Mouse (Mus musculus) stomach, embryonic 15.5 days (tissue): Measurements from ENCODE around the gene Miox. TPM values are rescaled to one million over a fixed set of nuclear protein-coding genes. Genes with fewer than 3 reads are reported as not detected.

Source experiments
- ATAC-seq: fragments of 200-750 bp; cut with Nextera tagmentation; 2 replicates; pipeline ENCODE4 v1.8.0; 2017; ENCODE audit warnings: low read depth, moderate number of reproducible peaks, moderate TSS enrichment; ENCODE audit not compliant: insufficient read depth, low FRiP score
- H3K27ac ChIP-seq: fragments of 300-500 bp; sonication (generic); 2 replicates; pipeline ENCODE4 v1.5.1; 2015; ENCODE audit warnings: mild to moderate bottlenecking, inconsistent platforms
- H3K27me3 ChIP-seq: fragments of 300-500 bp; sonication (generic); replicated peaks from 2 replicates; pipeline ENCODE4 v1.6.1; 2015; ENCODE audit warnings: inconsistent platforms
- H3K36me3 ChIP-seq: fragments of 300-500 bp; sonication (generic); 2 replicates; pipeline ENCODE4 v1.6.1; 2015; ENCODE audit warnings: inconsistent platforms
- H3K4me1 ChIP-seq: fragments of 300-500 bp; sonication (generic); 2 replicates; pipeline ENCODE4 v1.6.1; 2015; ENCODE audit warnings: inconsistent platforms
- H3K4me2 ChIP-seq: fragments of 300-500 bp; sonication (generic); 2 replicates; pipeline ENCODE4 v1.6.1; 2015; ENCODE audit warnings: mild to moderate bottlenecking, inconsistent platforms
- H3K4me3 ChIP-seq: fragments of 300-500 bp; sonication (generic); replicated peaks from 2 replicates; pipeline ENCODE4 v1.5.1; 2015; ENCODE audit warnings: inconsistent platforms
- H3K9ac ChIP-seq: fragments of 300-500 bp; sonication (generic); 2 replicates; pipeline ENCODE4 v1.6.1; 2015; ENCODE audit warnings: inconsistent platforms
- H3K9me3 ChIP-seq: fragments of 300-500 bp; sonication (generic); 2 replicates; pipeline ENCODE4 v1.6.1; 2016; ENCODE audit warnings: inconsistent platforms
- WGBS: fragments of 180-500 bp; shearing (Covaris S2); methylation state at CpG from one replicate; pipeline ENCODE4 v1.1.7; 2015; 5-methylcytosine and 5-hydroxymethylcytosine counted together
- polyA plus RNA-seq: library from polyadenylated mRNA; unstranded; fragments of >200 nt; fragmentation: Nextera tagmentation; extraction: Ambion mirVana; gene quantifications from 2 replicates; pipeline ENCODE4 v1.2.1, GENCODE M21; 2015

Gene Miox
- polyA plus RNA-seq, 1 experiment from 2014 or later: 0.71 TPM

GRCm38 (mm10) chr15:89373027-89373761 is 39.0 kb downstream of the Miox start:
- H3K9ac ChIP-seq: peak overlapping the region; percentile 80
- peak overlapping the region; percentile 83 for H3K4me3 ChIP-seq
- peaks cover 42% of the 10 kb centered on the region for H3K36me3 ChIP-seq
- no peaks in the 10 kb centered on the region for H3K9me3 ChIP-seq
- H3K4me1 ChIP-seq: peaks cover 12% of the 10 kb centered on the region
- peaks cover 22% of the 10 kb centered on the region for H3K27me3 ChIP-seq
- peak overlapping the region; percentile 91 for H3K4me2 ChIP-seq
- WGBS: under 1% methylated on average over 35 of the region's 35 CpGs
- peak overlapping the region; percentile 94 for H3K27ac ChIP-seq
- peak; percentile 84 for ATAC-seq

GRCm38 (mm10) chr15:89373762-89374248 is 39.6 kb downstream of the Miox start, which contains the start of gene Sco2:
Gene Sco2, minus strand, starts transcription at chr15:89373846.
- Histone ChIP-seq H3K4me3 (peak within 1 kb of the TSS; percentile 83), H3K9ac (peak within 1 kb of the TSS; percentile 80), H3K4me1 (peaks cover 16% of the 10 kb centered on the region), H3K27ac (peak within 1 kb of the TSS; percentile 94), H3K9me3 (no peaks in the 10 kb centered on the region), H3K27me3 (peaks cover 28% of the 10 kb centered on the region), H3K4me2 (peak within 1 kb of the TSS; percentile 91), H3K36me3 (peaks cover 36% of the 10 kb centered on the region)
- ATAC-seq: peak; percentile 84
- WGBS: 0% methylated on average over 42 of the region's 42 CpGs

DNA sequence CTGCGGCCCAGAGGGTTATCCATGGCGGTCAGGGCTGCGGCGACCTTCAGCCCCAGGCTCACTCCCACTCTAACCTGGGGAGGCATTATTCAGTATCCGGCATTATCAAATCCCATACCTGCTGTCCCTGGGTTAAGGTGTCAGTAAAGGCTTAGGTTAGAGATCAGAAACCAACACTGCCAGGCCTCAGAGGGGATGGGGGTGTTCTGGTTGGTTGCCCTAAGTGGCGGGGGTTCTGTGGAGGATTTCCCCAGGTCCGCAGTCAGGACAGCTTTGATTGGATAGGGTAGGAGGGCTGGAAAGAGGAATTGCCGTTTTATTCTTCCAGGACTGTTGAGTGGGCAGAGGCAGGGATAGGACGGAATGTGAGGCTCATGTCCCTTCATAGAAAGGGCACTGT is 40.1 kb downstream of the Miox start:
- 50% methylated on average over 9 of the region's 9 CpGs for WGBS
- Histone ChIP-seq H3K27me3 (peaks cover 34% of the 10 kb centered on the region), H3K27ac (peak overlapping the region; percentile 94; the same call in 1 of the 2 replicates), H3K9me3 (no peaks in the 10 kb centered on the region), H3K4me3 (peak overlapping the region; percentile 83), H3K36me3 (peaks cover 31% of the 10 kb centered on the region), H3K4me1 (peaks cover 21% of the 10 kb centered on the region), H3K9ac (peak overlapping the region; percentile 80; the same call in 1 of the 2 replicates), H3K4me2 (peak overlapping the region; percentile 91)
- peak; percentile 5; the same call in 1 of the 2 replicates for ATAC-seq

GRCm38 (mm10) chr15:89374801-89375534 is 40.8 kb downstream of the Miox start:
- Histone ChIP-seq H3K9me3 (no peaks in the 10 kb centered on the region), H3K4me1 (peaks cover 23% of the 10 kb centered on the region), H3K27ac (no peak overlapping the region), H3K4me3 (no peak overlapping the region), H3K4me2 (no peak overlapping the region), H3K27me3 (peaks cover 38% of the 10 kb centered on the region), H3K9ac (no peak overlapping the region), H3K36me3 (peaks cover 25% of the 10 kb centered on the region)
- no peak for ATAC-seq
- 91% methylated on average over 17 of the region's 17 CpGs for WGBS

DNA sequence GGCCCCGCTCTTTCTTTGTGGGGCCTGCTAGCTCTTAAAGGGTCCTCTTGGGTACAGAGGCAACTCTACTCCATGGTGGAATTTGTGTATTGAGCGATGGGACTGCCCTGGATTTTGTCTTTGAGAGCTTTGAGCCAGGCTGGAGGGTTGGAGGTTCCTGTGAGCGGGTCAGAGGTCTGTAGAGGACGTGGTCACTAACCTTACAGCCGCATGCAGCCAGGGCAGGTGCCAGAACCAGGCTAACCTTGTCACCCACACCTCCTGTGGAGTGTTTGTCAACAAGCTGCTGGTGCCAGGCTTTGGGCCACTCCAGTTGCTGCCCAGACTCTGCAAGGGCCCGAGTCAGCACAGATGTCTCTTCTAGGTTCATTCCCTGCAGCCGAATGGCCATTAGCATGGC is 41.8 kb downstream of the Miox start:
- H3K4me1 ChIP-seq: peaks cover 23% of the 10 kb centered on the region
- H3K27me3 ChIP-seq: peaks cover 42% of the 10 kb centered on the region
- H3K4me2 ChIP-seq: no peak overlapping the region
- H3K27ac ChIP-seq: no peak overlapping the region
- H3K36me3 ChIP-seq: peaks cover 15% of the 10 kb centered on the region
- no peak for ATAC-seq
- H3K9me3 ChIP-seq: no peaks in the 10 kb centered on the region
- no peak overlapping the region for H3K4me3 ChIP-seq
- 78% methylated on average over 7 of the region's 7 CpGs for WGBS
- no peak overlapping the region for H3K9ac ChIP-seq

DNA sequence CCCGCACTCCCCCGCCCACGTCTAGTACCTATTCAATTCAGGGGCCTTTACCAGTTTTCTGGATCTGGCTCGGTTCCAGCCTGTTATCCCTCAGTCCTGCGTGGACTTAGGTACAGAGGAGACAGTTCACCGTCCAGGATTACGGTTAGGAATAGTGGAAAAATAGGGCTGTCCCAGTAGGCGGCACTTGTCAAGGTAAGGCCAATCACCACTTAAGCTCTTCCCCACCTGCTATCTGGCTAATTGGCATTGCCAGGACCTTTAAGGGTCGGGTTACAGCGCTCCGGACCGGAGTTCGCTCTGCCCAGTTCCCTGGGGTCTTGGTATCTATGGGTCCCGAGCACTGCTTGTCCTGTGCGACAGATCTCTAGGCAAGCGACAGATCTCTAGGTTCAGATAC is 42.8 kb downstream of the Miox start, which contains the start of gene Tymp:
TSS of gene Tymp (minus strand) at position 83 of the 400 bp plus-strand sequence.
- Histone ChIP-seq H3K4me2 (0 out of 2 replicates have a peak within 1 kb of the TSS, but pooled peaks have one; percentile 16), H3K9me3 (no peaks in the 10 kb centered on the region), H3K27me3 (peaks cover 42% of the 10 kb centered on the region), H3K9ac (no peak within 1 kb of the TSS), H3K4me1 (peaks cover 23% of the 10 kb centered on the region), H3K4me3 (no peak within 1 kb of the TSS; the same call in 1 of the 2 replicates), H3K36me3 (peaks cover 7% of the 10 kb centered on the region; the same call in 1 of the 2 replicates), H3K27ac (no peak within 1 kb of the TSS)
- no peak for ATAC-seq
- 23% methylated on average over 16 of the region's 16 CpGs for WGBS

GRCm38 (mm10) chr15:89377362-89377761 is 43.2 kb downstream of the Miox start:
- Histone ChIP-seq H3K27ac (no peak overlapping the region), H3K9ac (no peak overlapping the region), H3K9me3 (no peaks in the 10 kb centered on the region), H3K4me3 (no peak overlapping the region; the same call in 1 of the 2 replicates), H3K4me1 (peaks cover 23% of the 10 kb centered on the region), H3K4me2 (0 out of 2 replicates have a peak overlapping the region, but pooled peaks have one; percentile 16), H3K36me3 (0 out of 2 replicates have a peak, but pooled peaks cover 3% of the 10 kb centered on the region), H3K27me3 (peaks cover 42% of the 10 kb centered on the region)
- no peak for ATAC-seq
- 3% methylated on average over 18 of the region's 18 CpGs for WGBS

GRCm38 (mm10) chr15:89377938-89378828 is 44.0 kb downstream of the Miox start:
- Histone ChIP-seq H3K9ac (no peak overlapping the region), H3K27me3 (peaks cover 42% of the 10 kb centered on the region)

DNA sequence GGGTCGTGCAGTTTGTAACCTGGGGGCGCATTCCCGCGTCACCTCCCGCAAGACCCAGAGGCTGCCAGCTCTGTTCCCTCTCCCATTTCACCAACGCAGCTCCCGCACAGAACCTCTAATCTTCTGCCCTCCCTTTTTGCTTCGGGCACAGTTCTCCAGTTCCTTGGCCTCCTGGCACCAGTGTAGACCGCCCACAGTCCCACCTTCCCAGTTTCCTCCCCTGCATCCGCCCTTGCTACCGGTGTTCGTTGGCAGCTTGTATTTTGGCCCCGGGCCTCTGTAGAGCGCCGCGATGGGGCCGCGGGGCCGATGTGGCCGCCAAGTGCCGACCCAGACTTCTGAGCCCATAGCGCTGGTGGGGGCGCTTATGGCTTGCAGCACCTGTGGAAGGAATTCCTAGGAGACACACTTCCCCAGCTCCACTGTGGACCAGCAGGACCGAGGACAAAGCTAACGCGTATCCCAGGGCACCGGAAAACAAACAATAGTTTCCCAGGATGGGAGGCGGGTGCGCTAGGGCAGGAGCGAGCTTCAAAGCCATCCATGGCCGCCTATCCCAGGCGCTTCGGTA is 44.7 kb downstream of the Miox start, which contains the start of gene Odf3b:
TSS of gene Odf3b (minus strand) at position 452 of the 571 bp plus-strand sequence.
- peak within 1 kb of the TSS; percentile 69 for H3K4me2 ChIP-seq
- no peak within 1 kb of the TSS for H3K27ac ChIP-seq
- no peak for ATAC-seq
- peaks cover 15% of the 10 kb centered on the region for H3K4me1 ChIP-seq
- H3K36me3 ChIP-seq: no peaks in the 10 kb centered on the region
- H3K9ac ChIP-seq: peak within 1 kb of the TSS; percentile 44
- peaks cover 42% of the 10 kb centered on the region for H3K27me3 ChIP-seq
- WGBS: under 1% methylated on average over 33 of the region's 33 CpGs
- H3K4me3 ChIP-seq: peak within 1 kb of the TSS; percentile 36
- no peaks in the 10 kb centered on the region for H3K9me3 ChIP-seq

More at GRCm38 (mm10) chr15:89377938-89378828, 44.0 kb downstream of the Miox start:
- no peak for ATAC-seq
- Histone ChIP-seq H3K4me2 (peak overlapping the region; percentile 69), H3K4me3 (peak overlapping the region; percentile 36), H3K27ac (no peak overlapping the region), H3K9me3 (no peaks in the 10 kb centered on the region), H3K4me1 (peaks cover 16% of the 10 kb centered on the region), H3K36me3 (no peaks in the 10 kb centered on the region)
- WGBS: 15% methylated on average over 46 of the region's 46 CpGs

- H3K4me1 ChIP-seq: peaks cover 12% of the 10 kb centered on the region
- H3K36me3 ChIP-seq: no peaks in the 10 kb centered on the region
- peak overlapping the region; percentile 36; the same call in 1 of the 2 replicates for H3K4me3 ChIP-seq
- H3K9me3 ChIP-seq: no peaks in the 10 kb centered on the region
- WGBS: 13% methylated on average over 10 of the region's 10 CpGs
- H3K9ac ChIP-seq: 0 out of 2 replicates have a peak overlapping the region, but pooled peaks have one; percentile 44
- H3K4me2 ChIP-seq: peak overlapping the region; percentile 69
- no peak for ATAC-seq
- H3K27ac ChIP-seq: no peak overlapping the region
- H3K27me3 ChIP-seq: peaks cover 42% of the 10 kb centered on the region
These were observed 45.2 kb downstream of the Miox start for GRCm38 (mm10) chr15:89379429-89379828.
